Mouse (Mus musculus): ENCODE measurements around the gene Hyls1. TPM values are rescaled to one million over a fixed set of nuclear protein-coding genes. Genes with fewer than 3 reads are reported as not detected.

Gene Hyls1
- polyA plus RNA-seq, 1 experiment from 2014 or later = 8.1 TPM

GRCm38 (mm10) chr9:35523941-35524411 lies 46.2 kb downstream of the Hyls1 start:
- TF ChIP-seq CTCF (IDR thresholded peaks at IDR 0.05; ENCODE audit: low read depth) = peak; percentile 88
- Histone ChIP-seq H3K27me3 (ENCODE audit: insufficient read depth, low read length) (no peaks in the 10 kb centered on the region), H3K4me3 (replicated peaks; ENCODE audit: low read depth, low read length) (no peak overlapping the region), H3K9ac (ENCODE audit: low read depth, low read length) (no peak overlapping the region), H3K4me2 (ENCODE audit: low read length) (no peak overlapping the region), H3K36me3 (ENCODE audit: insufficient read depth, low read length) (no peaks in the 10 kb centered on the region), H3K9me3 (replicated peaks; ENCODE audit: low read length) (no peaks in the 10 kb centered on the region), H3K27ac (no peak overlapping the region), H3K4me1 (replicated peaks; ENCODE audit: insufficient read depth, low read length) (no peaks in the 10 kb centered on the region)
- 9% methylated on average over 7 of the region's 7 CpGs for WGBS
- ATAC-seq (replicated peaks; ENCODE audit: low FRiP score, low read depth) (peak; percentile 43), DNase-seq (ENCODE audit: low spot score) (peak; percentile 85)

- H3K27me3 ChIP-seq (ENCODE audit: insufficient read depth, low read length) = no peaks in the 10 kb centered on the region
- H3K9ac ChIP-seq (ENCODE audit: low read depth, low read length) = no peak overlapping the region
- no peak overlapping the region for H3K27ac ChIP-seq
- DNase-seq (ENCODE audit: low spot score) = peak; percentile 68
- no peak for TF ChIP-seq CTCF (IDR thresholded peaks at IDR 0.05; ENCODE audit: low read depth)
- H3K4me2 ChIP-seq (ENCODE audit: low read length) = no peak overlapping the region
- H3K4me3 ChIP-seq (replicated peaks; ENCODE audit: low read depth, low read length) = no peak overlapping the region
- WGBS = 33% methylated on average over 5 of the region's 5 CpGs
- no peaks in the 10 kb centered on the region for H3K4me1 ChIP-seq (replicated peaks; ENCODE audit: insufficient read depth, low read length)
- no peaks in the 10 kb centered on the region for H3K9me3 ChIP-seq (replicated peaks; ENCODE audit: low read length)
- ATAC-seq (replicated peaks; ENCODE audit: low FRiP score, low read depth) = no peak
- no peaks in the 10 kb centered on the region for H3K36me3 ChIP-seq (ENCODE audit: insufficient read depth, low read length)
These were observed 46.7 kb downstream of the Hyls1 start for GRCm38 (mm10) chr9:35523541-35523940.

- no peak for DNase-seq (ENCODE audit: low spot score)
- no peak overlapping the region for H3K27ac ChIP-seq
These were observed 47.2 kb downstream of the Hyls1 start for GRCm38 (mm10) chr9:35522821-35523515.

GRCm38 (mm10) chr9:35522241-35522640 lies 48.0 kb downstream of the Hyls1 start:
- no peak overlapping the region for H3K9ac ChIP-seq (ENCODE audit: low read depth, low read length)
- H3K4me2 ChIP-seq (ENCODE audit: low read length) = no peak overlapping the region
- H3K4me1 ChIP-seq (replicated peaks; ENCODE audit: insufficient read depth, low read length) = no peaks in the 10 kb centered on the region
- no peak overlapping the region for H3K4me3 ChIP-seq (replicated peaks; ENCODE audit: low read depth, low read length)
- ATAC-seq (replicated peaks; ENCODE audit: low FRiP score, low read depth) (no peak), DNase-seq (ENCODE audit: low spot score) (no peak)
- H3K27me3 ChIP-seq (ENCODE audit: insufficient read depth, low read length) = no peaks in the 10 kb centered on the region
- H3K36me3 ChIP-seq (ENCODE audit: insufficient read depth, low read length) = no peaks in the 10 kb centered on the region
- WGBS = 60% methylated on average over 2 of the region's 2 CpGs
- no peak for TF ChIP-seq CTCF (IDR thresholded peaks at IDR 0.05; ENCODE audit: low read depth)
- H3K27ac ChIP-seq = no peak overlapping the region
- H3K9me3 ChIP-seq (replicated peaks; ENCODE audit: low read length) = no peaks in the 10 kb centered on the region

More at GRCm38 (mm10) chr9:35522821-35523515, 47.2 kb downstream of the Hyls1 start:
- Histone ChIP-seq H3K36me3 (ENCODE audit: insufficient read depth, low read length) (no peaks in the 10 kb centered on the region), H3K4me3 (replicated peaks; ENCODE audit: low read depth, low read length) (no peak overlapping the region), H3K9ac (ENCODE audit: low read depth, low read length) (no peak overlapping the region), H3K9me3 (replicated peaks; ENCODE audit: low read length) (no peaks in the 10 kb centered on the region), H3K27me3 (ENCODE audit: insufficient read depth, low read length) (no peaks in the 10 kb centered on the region), H3K4me2 (ENCODE audit: low read length) (no peak overlapping the region), H3K4me1 (replicated peaks; ENCODE audit: insufficient read depth, low read length) (no peaks in the 10 kb centered on the region)
- no peak for ATAC-seq (replicated peaks; ENCODE audit: low FRiP score, low read depth)
- 70% methylated on average over 1 of the region's 1 CpGs for WGBS
- TF ChIP-seq CTCF (IDR thresholded peaks at IDR 0.05; ENCODE audit: low read depth) = no peak

GRCm38 (mm10) chr9:35520631-35521348 lies 49.4 kb downstream of the Hyls1 start:
- no peak overlapping the region for H3K9ac ChIP-seq (ENCODE audit: low read depth, low read length)
- WGBS = 67% methylated on average over 6 of the region's 6 CpGs
- H3K27me3 ChIP-seq (ENCODE audit: insufficient read depth, low read length) = no peaks in the 10 kb centered on the region
- H3K9me3 ChIP-seq (replicated peaks; ENCODE audit: low read length) = no peaks in the 10 kb centered on the region
- H3K27ac ChIP-seq = no peak overlapping the region
- no peaks in the 10 kb centered on the region for H3K4me1 ChIP-seq (replicated peaks; ENCODE audit: insufficient read depth, low read length)
- H3K36me3 ChIP-seq (ENCODE audit: insufficient read depth, low read length) = no peaks in the 10 kb centered on the region
- H3K4me2 ChIP-seq (ENCODE audit: low read length) = no peak overlapping the region
- no peak for ATAC-seq (replicated peaks; ENCODE audit: low FRiP score, low read depth)
- no peak for TF ChIP-seq CTCF (IDR thresholded peaks at IDR 0.05; ENCODE audit: low read depth)
- no peak overlapping the region for H3K4me3 ChIP-seq (replicated peaks; ENCODE audit: low read depth, low read length)
- no peak for DNase-seq (ENCODE audit: low spot score)

- DNase-seq (ENCODE audit: low spot score) (no peak), ATAC-seq (replicated peaks; ENCODE audit: low FRiP score, low read depth) (no peak)
- TF ChIP-seq CTCF (IDR thresholded peaks at IDR 0.05; ENCODE audit: low read depth) = no peak
- Histone ChIP-seq H3K27ac (no peak within 1 kb of the TSS), H3K9ac (ENCODE audit: low read depth, low read length) (no peak within 1 kb of the TSS), H3K4me2 (ENCODE audit: low read length) (no peak within 1 kb of the TSS), H3K36me3 (ENCODE audit: insufficient read depth, low read length) (no peaks in the 10 kb centered on the region), H3K4me3 (replicated peaks; ENCODE audit: low read depth, low read length) (no peak within 1 kb of the TSS), H3K4me1 (replicated peaks; ENCODE audit: insufficient read depth, low read length) (no peaks in the 10 kb centered on the region), H3K27me3 (ENCODE audit: insufficient read depth, low read length) (no peaks in the 10 kb centered on the region), H3K9me3 (replicated peaks; ENCODE audit: low read length) (no peaks in the 10 kb centered on the region)
- WGBS = 71% methylated on average over 3 of the region's 3 CpGs
These were observed 52.0 kb downstream of the Hyls1 start, which contains the start of gene Gm1113 for GRCm38 (mm10) chr9:35518169-35518568. TSS of gene Gm1113 (minus strand) at chr9:35518269.
